Mouse (Mus musculus) small intestine, adult 2 months (tissue): Measurements from ENCODE around the gene Cbr2. TPM values are rescaled to one million over a fixed set of nuclear protein-coding genes. Genes with fewer than 3 reads are reported as not detected.
"Not testable (repeated sequence)": the region's sequence is repeated elsewhere in the genome, so short reads cannot be mapped to it uniquely, and the experiment has no call there.

Experiments used
- H3K27ac ChIP-seq: fragments of 200-500 bp; 2 replicates; pipeline ENCODE4 v1.5.1; 2012; ENCODE audit warnings: low read depth, low read length, control low read depth, inconsistent platforms; ENCODE audit not compliant: insufficient read depth
- H3K27me3 ChIP-seq: fragments of 200-500 bp; 2 replicates; pipeline ENCODE4 v1.6.1; 2012; ENCODE audit warnings: mild to moderate bottlenecking, moderate library complexity, low read length, inconsistent platforms; ENCODE audit not compliant: control insufficient read depth, insufficient read depth
- H3K36me3 ChIP-seq: fragments of 200-500 bp; 2 replicates; pipeline ENCODE4 v1.6.1; 2012; ENCODE audit warnings: mild to moderate bottlenecking, low read length, control low read depth, inconsistent platforms; ENCODE audit not compliant: control insufficient read depth, insufficient read depth
- H3K4me1 ChIP-seq: fragments of 200-500 bp; 2 replicates; pipeline ENCODE4 v1.6.1; 2012; ENCODE audit warnings: low read length, inconsistent platforms, mixed read lengths; ENCODE audit not compliant: control insufficient read depth, insufficient read depth, insufficient read length
- H3K4me3 ChIP-seq: fragments of 200-500 bp; 2 replicates; pipeline ENCODE4 v1.5.1; 2012; ENCODE audit warnings: low read depth, mild to moderate bottlenecking, control low read depth, inconsistent platforms, low read length, moderate library complexity
- CTCF ChIP-seq: fragments of 200-500 bp; IDR thresholded peaks from 2 replicates; pipeline ENCODE4 v1.5.1; 2012; ENCODE audit warnings: low read depth, mild to moderate bottlenecking, control low read depth, inconsistent platforms, low read length, moderate library complexity, mixed read lengths; ENCODE audit not compliant: insufficient replicate concordance, insufficient read length; ENCODE audit errors: extremely low read depth
- POLR2A ChIP-seq: fragments of 200-500 bp; IDR thresholded peaks from 2 replicates; pipeline ENCODE4 v1.6.1; 2012; ENCODE audit warnings: low read depth, mild to moderate bottlenecking, control low read depth, inconsistent platforms, low read length, moderate library complexity
- WGBS: fragments of 180-500 bp; shearing (Covaris S2); methylation state at CpG from one replicate; pipeline ENCODE4 v1.1.7; 2018; 5-methylcytosine and 5-hydroxymethylcytosine counted together
- polyA plus RNA-seq: library from polyadenylated mRNA; depleted of rRNA; stranded (reverse); fragments of >200 nt; gene quantifications from 2 replicates; pipeline ENCODE4 v1.2.3, GENCODE M21; 2012; rRNA removed

Cbr2 gene
- polyA plus RNA-seq = 1.2 and 11.4 TPM in 2 replicates

DNA sequence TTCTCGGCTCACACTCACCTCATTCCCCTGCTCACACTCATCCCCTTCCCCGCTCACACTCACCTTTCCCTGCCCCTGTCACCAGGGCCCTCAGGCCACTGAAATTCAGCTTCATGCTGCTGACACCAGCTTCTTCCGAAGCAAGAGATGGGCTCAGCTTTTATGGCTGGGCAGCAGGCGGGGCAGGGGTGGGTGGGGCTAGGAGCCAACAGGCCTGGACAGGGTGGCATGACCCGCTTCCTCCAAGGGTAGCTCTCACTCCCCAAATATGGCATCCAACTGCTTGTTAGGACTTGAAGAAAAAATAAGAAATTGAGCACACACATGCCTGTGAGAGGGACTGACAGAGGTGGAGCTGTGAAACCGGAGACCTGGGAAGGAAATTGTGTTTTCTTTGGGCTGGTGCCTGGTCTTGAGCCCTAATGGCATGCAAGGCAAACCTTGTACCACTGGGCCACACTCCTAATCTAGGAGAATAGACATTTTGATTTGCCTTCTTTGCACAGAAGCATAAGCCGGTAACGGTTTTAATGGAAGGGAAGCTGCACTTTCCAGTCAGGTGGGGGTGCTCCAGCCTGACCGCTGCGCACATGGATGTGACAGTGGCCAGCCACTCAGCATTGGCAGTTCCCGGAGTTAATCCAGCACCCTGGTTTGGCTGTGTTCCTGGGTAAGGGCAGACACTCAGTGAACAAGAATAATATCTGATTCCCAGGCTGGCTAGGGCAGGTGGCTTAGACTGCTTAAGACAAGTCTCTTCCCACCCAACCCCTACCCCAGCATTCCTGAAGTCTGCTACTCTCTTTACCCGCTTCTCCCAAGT, at the start of gene Cbr2:
Gene Cbr2 (minus strand): TSS at position 257 of the 823 bp plus-strand sequence.
- H3K36me3 ChIP-seq = no peaks in the 10 kb centered on the region
- H3K27me3 ChIP-seq = no peaks in the 10 kb centered on the region; the same call in 1 of the 2 replicates
- TF ChIP-seq CTCF (no peak), POLR2A (no peak)
- H3K4me3 ChIP-seq = no peak within 1 kb of the TSS
- WGBS = 72% methylated on average over 12 of the region's 12 CpGs
- no peak within 1 kb of the TSS for H3K27ac ChIP-seq
- peaks cover 4% of the 10 kb centered on the region; the same call in 1 of the 2 replicates for H3K4me1 ChIP-seq

DNA sequence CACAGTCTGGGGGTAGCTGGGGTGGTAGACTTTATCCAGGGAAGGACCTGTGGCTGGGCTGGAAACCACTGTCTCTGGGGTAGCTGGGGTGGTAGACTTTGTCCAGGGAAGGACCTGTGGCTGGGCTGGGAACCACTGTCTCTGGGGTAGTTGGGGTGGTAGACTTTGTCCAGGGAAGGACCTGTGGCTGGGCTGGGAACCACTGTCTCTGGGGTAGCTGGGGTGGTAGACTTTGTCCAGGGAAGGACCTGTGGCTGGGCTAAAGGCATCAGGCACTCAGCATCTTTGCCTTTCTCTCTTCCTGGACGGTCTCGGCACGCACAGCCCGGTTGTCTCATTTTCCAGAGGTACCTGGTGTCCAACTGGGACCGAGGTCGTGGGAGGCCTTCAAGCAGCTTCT, 49.4 kb upstream of the Cbr2 start:
- not testable (repeated sequence) for H3K36me3 ChIP-seq, H3K27me3 ChIP-seq
- 80% methylated on average over 6 of the region's 6 CpGs for WGBS
- Histone ChIP-seq H3K4me3 (peak overlapping the region; percentile 27; the same call in 1 of the 2 replicates), H3K4me1 (peaks cover 24% of the 10 kb centered on the region), H3K27ac (peak overlapping the region; percentile 63)

DNA sequence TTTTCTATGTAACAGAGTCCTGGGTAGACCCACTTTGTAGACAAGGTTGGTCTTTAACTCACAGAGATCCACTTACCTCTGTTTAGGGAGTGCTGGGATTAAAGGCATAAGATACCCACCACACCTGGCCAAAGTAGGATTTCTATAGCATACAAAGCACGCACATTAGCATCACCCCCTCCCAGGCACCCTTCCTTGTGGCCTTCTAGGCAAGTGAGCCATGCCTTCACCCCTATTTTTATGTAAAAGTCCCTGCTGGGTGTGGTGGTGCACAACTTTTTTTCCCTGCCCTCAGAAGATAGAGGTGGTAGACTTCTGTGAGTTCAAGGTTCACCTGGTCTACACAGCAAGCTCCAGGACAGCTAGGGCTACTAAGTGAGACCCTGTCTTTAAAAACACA, 48.0 kb upstream of the Cbr2 start:
- no peak overlapping the region for H3K27ac ChIP-seq
- TF ChIP-seq POLR2A = no peak
- TF ChIP-seq CTCF = no peak
- H3K4me3 ChIP-seq = no peak overlapping the region
- H3K36me3 ChIP-seq = no peaks in the 10 kb centered on the region
- peaks cover 18% of the 10 kb centered on the region for H3K4me1 ChIP-seq
- WGBS = 94% methylated on average over 1 of the region's 1 CpGs
- H3K27me3 ChIP-seq = no peaks in the 10 kb centered on the region

DNA sequence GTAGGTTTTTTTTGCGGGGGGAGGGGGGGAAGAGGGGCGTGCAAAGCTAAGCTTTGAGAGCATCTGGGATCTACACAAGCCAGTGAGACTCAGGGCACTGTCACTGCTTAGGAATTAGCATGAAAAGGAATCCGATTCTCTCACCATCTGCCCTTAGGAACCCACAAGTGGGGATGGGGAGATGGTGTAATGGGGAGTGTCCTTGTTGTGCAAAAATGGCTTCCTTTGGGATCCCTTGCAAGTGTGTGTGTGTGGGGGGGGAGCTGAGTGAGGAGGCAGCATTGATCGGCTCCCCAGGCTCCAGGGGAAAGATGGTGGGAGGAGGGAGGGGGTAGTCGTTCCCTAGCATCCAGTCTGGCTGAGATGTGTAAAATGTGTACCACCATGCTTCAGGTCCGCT, 45.2 kb upstream of the Cbr2 start:
- Histone ChIP-seq H3K27ac (no peak overlapping the region), H3K4me1 (peaks cover 8% of the 10 kb centered on the region; the same call in 1 of the 2 replicates), H3K36me3 (no peaks in the 10 kb centered on the region), H3K4me3 (no peak overlapping the region), H3K27me3 (no peaks in the 10 kb centered on the region)
- 45% methylated on average over 6 of the region's 6 CpGs for WGBS
- TF ChIP-seq POLR2A (no peak), CTCF (no peak)

DNA sequence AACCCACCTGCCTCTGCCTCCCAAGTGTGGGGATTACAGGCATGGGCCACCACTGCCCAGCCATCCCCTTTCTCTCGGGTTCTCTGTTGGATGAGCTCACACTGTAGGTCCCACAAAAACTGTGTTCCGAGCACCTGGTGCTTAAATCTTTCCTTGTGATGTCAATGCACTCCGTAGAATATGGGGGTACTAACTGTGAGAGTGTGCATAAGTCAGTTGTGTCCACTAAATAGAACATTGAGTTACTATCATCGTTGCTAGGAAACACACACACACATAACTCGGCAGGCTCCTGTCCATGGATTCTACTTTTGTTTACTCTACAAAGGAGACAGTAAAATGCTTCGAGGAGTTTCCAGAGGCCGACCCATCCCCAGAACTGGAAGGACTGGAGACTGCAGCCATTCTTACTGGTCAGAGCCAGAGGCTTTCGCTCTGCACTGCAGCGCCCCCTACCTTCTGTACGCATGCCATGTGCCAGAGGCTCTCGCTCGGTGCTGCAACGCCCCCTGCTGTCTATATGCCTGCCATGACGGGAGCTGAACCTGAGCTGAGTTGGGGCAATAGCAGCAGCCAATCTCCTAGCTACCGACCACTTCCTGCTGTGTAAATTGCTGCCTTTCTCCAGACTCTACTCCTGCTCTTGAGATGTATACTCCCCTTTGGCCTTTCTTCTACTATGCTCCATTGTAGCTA, 44.0 kb upstream of the Cbr2 start:
- Histone ChIP-seq H3K27me3 (no peaks in the 10 kb centered on the region), H3K4me3 (no peak overlapping the region), H3K36me3 (no peaks in the 10 kb centered on the region), H3K4me1 (peaks cover 5% of the 10 kb centered on the region; the same call in 1 of the 2 replicates), H3K27ac (no peak overlapping the region)
- 18% methylated on average over 15 of the region's 15 CpGs for WGBS
- TF ChIP-seq CTCF (peak; percentile 100), POLR2A (no peak)

DNA sequence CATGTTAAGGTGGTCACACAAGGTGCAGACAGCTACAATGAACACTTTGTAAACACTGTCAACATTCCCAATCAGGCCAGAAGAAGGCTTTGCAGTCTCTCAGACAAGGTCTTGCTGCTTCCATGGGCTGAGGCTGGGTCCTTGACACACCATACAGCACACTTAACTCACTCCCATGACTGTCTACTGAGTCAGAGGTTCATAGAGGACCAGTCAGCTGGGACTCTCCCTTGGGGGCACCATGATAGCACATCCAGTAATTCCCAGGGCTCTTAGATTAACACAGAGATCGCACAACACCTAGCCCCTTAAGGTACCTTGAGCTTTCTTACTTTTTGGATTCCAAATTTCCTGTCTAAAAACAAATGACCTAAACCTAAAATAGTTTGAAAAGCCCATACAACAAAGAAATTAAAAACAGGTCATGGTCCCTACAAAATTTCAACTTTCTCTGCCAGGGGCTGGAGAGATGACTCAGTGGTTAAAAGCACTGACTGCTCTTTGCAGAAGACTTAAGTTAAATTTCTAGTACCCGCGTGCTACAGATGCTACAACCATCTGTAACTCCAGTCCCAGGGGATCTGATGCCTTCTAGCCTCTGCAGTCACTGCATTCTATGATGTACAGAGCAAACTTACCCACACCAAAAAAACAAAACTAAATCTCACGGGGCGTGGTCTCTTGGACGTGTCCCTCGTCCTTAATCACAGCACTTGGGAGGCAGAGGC, 41.7 kb upstream of the Cbr2 start:
- Histone ChIP-seq H3K27me3 (no peaks in the 10 kb centered on the region), H3K36me3 (no peaks in the 10 kb centered on the region), H3K4me1 (no peaks in the 10 kb centered on the region), H3K4me3 (no peak overlapping the region), H3K27ac (no peak overlapping the region)
- 85% methylated on average over 7 of the region's 7 CpGs for WGBS
- TF ChIP-seq CTCF = no peak
- TF ChIP-seq POLR2A = no peak

DNA sequence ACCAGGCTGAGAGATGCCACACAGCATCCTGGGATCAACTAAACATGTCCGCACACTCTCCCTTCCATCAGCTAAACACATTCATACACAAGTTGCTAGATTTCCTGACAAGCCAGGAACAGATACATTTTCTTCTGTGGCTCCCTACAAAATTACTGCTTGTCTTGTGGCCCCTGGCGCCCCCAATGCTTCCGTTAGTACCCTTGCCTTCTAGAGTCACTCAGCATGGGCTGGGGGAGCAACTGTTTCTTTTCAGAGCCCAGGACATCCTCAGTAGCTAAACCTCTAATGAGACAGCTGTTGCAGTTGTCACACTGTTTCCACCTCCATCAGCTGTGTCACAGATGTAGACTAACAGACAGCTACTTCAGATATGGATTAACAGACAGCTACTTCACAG, 40.8 kb upstream of the Cbr2 start:
- TF ChIP-seq POLR2A (no peak), CTCF (no peak)
- Histone ChIP-seq H3K27me3 (no peaks in the 10 kb centered on the region), H3K27ac (no peak overlapping the region), H3K4me1 (peaks cover 8% of the 10 kb centered on the region; the same call in 1 of the 2 replicates), H3K36me3 (no peaks in the 10 kb centered on the region), H3K4me3 (no peak overlapping the region)
- WGBS = 93% methylated on average over 3 of the region's 3 CpGs
